Mouse (Mus musculus): ENCODE data around the gene Abca14. TPM values are rescaled to one million over a fixed set of nuclear protein-coding genes. Genes with fewer than 3 reads are reported as not detected.

Abca14 gene
- not detected for total RNA-seq (2018; cell fraction: chromatin; rRNA removed)
- not detected for total RNA-seq (2018; cell fraction: cytosol; rRNA removed)
- total RNA-seq (2018; cell fraction: nucleus; rRNA removed) = not detected
- polyA plus RNA-seq (2018) = not detected in 3 replicates

GRCm38 (mm10) chr7:120203789-120204188 lies at the start of gene Abca14:
Gene Abca14, plus strand, starts transcription at chr7:120203961.
- no peak within 1 kb of the TSS for H3K27ac ChIP-seq
- no peaks in the 10 kb centered on the region for H3K36me3 ChIP-seq (ENCODE audit: inconsistent target)
- no peaks in the 10 kb centered on the region for H3K79me2 ChIP-seq (ENCODE audit: inconsistent target)
- H3K4me3 ChIP-seq (ENCODE audit: inconsistent target) = no peak within 1 kb of the TSS
- 15% methylated on average over 25 of the region's 26 CpGs for WGBS (ENCODE audit: missing documents)

DNA sequence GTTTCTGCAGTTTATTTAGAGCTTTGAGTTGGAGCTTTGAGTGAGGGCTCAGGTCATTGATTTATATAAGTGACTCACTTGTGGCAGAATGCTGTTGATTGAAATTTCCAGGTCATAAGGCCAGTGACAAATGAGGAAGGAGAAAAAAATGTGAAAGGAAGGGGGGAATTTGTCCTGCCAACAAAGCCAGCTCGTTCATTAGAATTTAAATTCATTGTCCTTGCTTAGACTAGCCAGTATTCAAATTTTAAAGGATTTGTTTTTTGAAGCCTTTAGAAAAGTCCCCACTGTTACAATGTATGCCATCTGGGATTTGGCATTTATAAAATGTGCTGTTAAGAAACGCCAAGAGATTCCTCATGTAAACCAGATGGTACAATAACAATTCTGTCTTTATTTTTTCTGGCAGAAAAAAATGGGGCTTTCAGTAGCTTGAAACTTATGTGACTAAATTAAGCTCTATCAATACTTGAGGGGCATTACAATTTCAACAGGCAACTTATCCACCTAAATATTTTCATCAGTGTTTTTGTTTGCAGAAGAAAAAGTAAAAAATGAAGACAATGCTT lies 46.8 kb upstream of the Abca14 start:
- 48% methylated on average over 2 of the region's 2 CpGs for WGBS (ENCODE audit: missing documents)
- Histone ChIP-seq H3K27ac (no peak overlapping the region), H3K79me2 (ENCODE audit: inconsistent target) (no peaks in the 10 kb centered on the region), H3K4me3 (ENCODE audit: inconsistent target) (no peak overlapping the region), H3K36me3 (ENCODE audit: inconsistent target) (no peaks in the 10 kb centered on the region)

GRCm38 (mm10) chr7:120157575-120158061 lies 46.1 kb upstream of the Abca14 start:
- no peaks in the 10 kb centered on the region for H3K36me3 ChIP-seq (ENCODE audit: inconsistent target)
- H3K4me3 ChIP-seq (ENCODE audit: inconsistent target) = no peak overlapping the region
- WGBS (ENCODE audit: missing documents) = 86% methylated on average over 5 of the region's 5 CpGs
- no peak overlapping the region for H3K27ac ChIP-seq
- H3K79me2 ChIP-seq (ENCODE audit: inconsistent target) = no peaks in the 10 kb centered on the region

- Histone ChIP-seq H3K79me2 (ENCODE audit: inconsistent target) (no peaks in the 10 kb centered on the region), H3K36me3 (ENCODE audit: inconsistent target) (no peaks in the 10 kb centered on the region), H3K27ac (no peak overlapping the region), H3K4me3 (ENCODE audit: inconsistent target) (no peak overlapping the region)
- WGBS (ENCODE audit: missing documents) = 65% methylated on average over 4 of the region's 4 CpGs
Measured at GRCm38 (mm10) chr7:120158121-120158613, 45.6 kb upstream of the Abca14 start.

DNA sequence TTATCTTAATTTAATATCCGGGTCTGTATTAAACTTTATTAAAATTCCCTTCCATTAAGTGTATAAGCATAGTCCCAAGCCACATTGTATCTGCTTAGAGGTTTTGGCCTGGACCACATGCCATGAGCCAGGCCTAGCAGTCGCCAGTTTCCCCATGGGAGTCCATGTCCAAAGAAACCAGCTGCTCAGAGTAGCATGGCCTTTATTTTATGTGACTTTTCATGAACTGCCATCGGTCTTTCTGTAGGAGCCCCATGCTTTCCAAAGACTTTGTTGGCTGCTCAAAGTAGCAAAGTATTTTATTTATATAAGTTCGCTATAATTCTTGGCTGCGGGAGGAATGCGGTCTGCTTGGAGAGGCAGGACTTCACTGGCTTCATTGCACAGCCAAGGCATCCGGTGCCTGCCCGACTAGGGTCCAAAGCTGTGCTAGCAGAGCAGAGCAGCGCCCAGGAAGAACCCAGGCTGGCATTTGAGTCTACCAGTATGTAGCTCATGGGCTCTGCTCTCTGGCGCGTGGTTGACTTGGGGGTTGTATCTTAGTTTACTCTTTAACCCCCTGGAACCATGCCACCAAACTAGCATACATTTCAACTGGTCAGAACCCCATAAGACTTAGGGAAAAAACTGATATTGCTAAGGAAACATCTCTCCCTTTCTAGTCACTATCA lies 40.0 kb upstream of the Abca14 start:
- 88% methylated on average over 11 of the region's 11 CpGs for WGBS (ENCODE audit: missing documents)
- H3K79me2 ChIP-seq (ENCODE audit: inconsistent target) = no peaks in the 10 kb centered on the region
- no peak overlapping the region for H3K4me3 ChIP-seq (ENCODE audit: inconsistent target)
- H3K36me3 ChIP-seq (ENCODE audit: inconsistent target) = no peaks in the 10 kb centered on the region
- H3K27ac ChIP-seq = no peak overlapping the region

DNA sequence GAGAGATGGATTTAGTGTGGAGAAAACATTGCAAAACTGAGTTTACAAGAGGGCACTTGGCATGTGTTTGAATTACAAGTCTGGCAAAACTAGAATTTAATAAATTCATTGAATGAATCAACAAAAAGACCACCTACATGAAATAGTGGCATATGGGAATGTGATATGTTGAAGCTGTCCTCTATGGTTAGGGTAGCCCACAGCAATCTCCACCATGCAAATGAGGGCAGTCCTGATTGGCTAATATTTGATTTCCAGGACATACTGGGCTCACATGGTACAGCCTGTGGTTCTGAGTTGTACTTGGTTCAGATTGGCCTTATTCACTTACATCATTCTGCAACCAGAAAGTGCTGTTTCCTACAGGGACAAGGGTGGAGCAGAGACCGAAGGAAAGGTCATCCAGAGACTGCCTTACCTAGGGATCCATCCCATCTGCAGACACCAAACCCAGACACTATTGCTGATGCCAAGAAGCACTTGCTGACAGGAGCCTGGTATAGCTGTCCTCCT lies 31.5 kb upstream of the Abca14 start:
- Histone ChIP-seq H3K36me3 (ENCODE audit: inconsistent target) (no peaks in the 10 kb centered on the region), H3K27ac (no peak overlapping the region), H3K79me2 (ENCODE audit: inconsistent target) (no peaks in the 10 kb centered on the region), H3K4me3 (ENCODE audit: inconsistent target) (no peak overlapping the region)
- 90% methylated on average over 1 of the region's 1 CpGs for WGBS (ENCODE audit: missing documents)

GRCm38 (mm10) chr7:120173603-120174244 lies 30.0 kb upstream of the Abca14 start, which contains the start of gene Anks4b:
Gene Anks4b, plus strand, starts transcription at chr7:120173858.
- no peak within 1 kb of the TSS for H3K4me3 ChIP-seq (ENCODE audit: inconsistent target)
- H3K36me3 ChIP-seq (ENCODE audit: inconsistent target) = no peaks in the 10 kb centered on the region
- H3K79me2 ChIP-seq (ENCODE audit: inconsistent target) = no peaks in the 10 kb centered on the region
- WGBS (ENCODE audit: missing documents) = 87% methylated on average over 10 of the region's 10 CpGs
- no peak within 1 kb of the TSS for H3K27ac ChIP-seq

- H3K27ac ChIP-seq = no peak overlapping the region
- no peaks in the 10 kb centered on the region for H3K79me2 ChIP-seq (ENCODE audit: inconsistent target)
- 80% methylated on average over 11 of the region's 11 CpGs for WGBS (ENCODE audit: missing documents)
- no peaks in the 10 kb centered on the region for H3K36me3 ChIP-seq (ENCODE audit: inconsistent target)
- no peak overlapping the region for H3K4me3 ChIP-seq (ENCODE audit: inconsistent target)
Measured at GRCm38 (mm10) chr7:120174723-120175504, 28.8 kb upstream of the Abca14 start.

- H3K36me3 ChIP-seq (ENCODE audit: inconsistent target) = no peaks in the 10 kb centered on the region
- 84% methylated on average over 3 of the region's 3 CpGs for WGBS (ENCODE audit: missing documents)
Measured at GRCm38 (mm10) chr7:120177611-120178010, 26.1 kb upstream of the Abca14 start.

GRCm38 (mm10) chr7:120178935-120179334 lies 24.8 kb upstream of the Abca14 start:
- WGBS (ENCODE audit: missing documents) = 10% methylated on average over 2 of the region's 2 CpGs
- H3K36me3 ChIP-seq (ENCODE audit: inconsistent target) = no peaks in the 10 kb centered on the region

More at GRCm38 (mm10) chr7:120177611-120178010, 26.1 kb upstream of the Abca14 start:
- Histone ChIP-seq H3K79me2 (ENCODE audit: inconsistent target) (no peaks in the 10 kb centered on the region), H3K27ac (no peak overlapping the region), H3K4me3 (ENCODE audit: inconsistent target) (no peak overlapping the region)

GRCm38 (mm10) chr7:120180547-120180946 lies 23.2 kb upstream of the Abca14 start:
- no peak overlapping the region for H3K27ac ChIP-seq
- no peaks in the 10 kb centered on the region for H3K36me3 ChIP-seq (ENCODE audit: inconsistent target)
- WGBS (ENCODE audit: missing documents) = 87% methylated on average over 5 of the region's 5 CpGs
- H3K4me3 ChIP-seq (ENCODE audit: inconsistent target) = no peak overlapping the region
- no peaks in the 10 kb centered on the region for H3K79me2 ChIP-seq (ENCODE audit: inconsistent target)

More at GRCm38 (mm10) chr7:120178935-120179334, 24.8 kb upstream of the Abca14 start:
- Histone ChIP-seq H3K79me2 (ENCODE audit: inconsistent target) (no peaks in the 10 kb centered on the region), H3K27ac (no peak overlapping the region), H3K4me3 (ENCODE audit: inconsistent target) (no peak overlapping the region)

- Histone ChIP-seq H3K4me3 (ENCODE audit: inconsistent target) (no peak overlapping the region), H3K27ac (no peak overlapping the region), H3K36me3 (ENCODE audit: inconsistent target) (no peaks in the 10 kb centered on the region), H3K79me2 (ENCODE audit: inconsistent target) (no peaks in the 10 kb centered on the region)
- WGBS (ENCODE audit: missing documents) = 91% methylated on average over 4 of the region's 4 CpGs
Measured at GRCm38 (mm10) chr7:120181401-120182230, 22.1 kb upstream of the Abca14 start.

DNA sequence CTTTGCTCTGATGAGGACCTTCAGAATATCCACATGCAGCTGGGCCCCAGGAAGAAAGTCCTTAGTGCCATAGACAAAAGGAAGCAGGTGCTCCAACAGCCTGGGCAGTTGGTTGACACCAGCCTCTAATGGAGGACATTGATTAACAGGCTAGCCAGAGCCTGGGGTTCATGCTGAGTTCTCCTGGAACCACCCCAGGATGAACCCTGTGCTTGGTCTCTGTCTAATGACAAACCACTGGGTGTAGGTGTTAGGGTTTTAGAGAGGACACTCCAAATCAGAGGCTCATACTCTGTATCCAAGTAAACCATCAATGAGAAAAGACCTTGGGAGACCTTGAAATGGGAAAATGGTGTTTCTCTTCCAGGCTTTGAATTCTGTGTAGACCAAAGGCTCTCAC lies 20.9 kb upstream of the Abca14 start:
- H3K27ac ChIP-seq = no peak overlapping the region
- H3K4me3 ChIP-seq (ENCODE audit: inconsistent target) = no peak overlapping the region
- H3K36me3 ChIP-seq (ENCODE audit: inconsistent target) = no peaks in the 10 kb centered on the region
- no peaks in the 10 kb centered on the region for H3K79me2 ChIP-seq (ENCODE audit: inconsistent target)
